ENCODE assay signal across 8 mouse cellular contexts in the genomic region with DNA sequence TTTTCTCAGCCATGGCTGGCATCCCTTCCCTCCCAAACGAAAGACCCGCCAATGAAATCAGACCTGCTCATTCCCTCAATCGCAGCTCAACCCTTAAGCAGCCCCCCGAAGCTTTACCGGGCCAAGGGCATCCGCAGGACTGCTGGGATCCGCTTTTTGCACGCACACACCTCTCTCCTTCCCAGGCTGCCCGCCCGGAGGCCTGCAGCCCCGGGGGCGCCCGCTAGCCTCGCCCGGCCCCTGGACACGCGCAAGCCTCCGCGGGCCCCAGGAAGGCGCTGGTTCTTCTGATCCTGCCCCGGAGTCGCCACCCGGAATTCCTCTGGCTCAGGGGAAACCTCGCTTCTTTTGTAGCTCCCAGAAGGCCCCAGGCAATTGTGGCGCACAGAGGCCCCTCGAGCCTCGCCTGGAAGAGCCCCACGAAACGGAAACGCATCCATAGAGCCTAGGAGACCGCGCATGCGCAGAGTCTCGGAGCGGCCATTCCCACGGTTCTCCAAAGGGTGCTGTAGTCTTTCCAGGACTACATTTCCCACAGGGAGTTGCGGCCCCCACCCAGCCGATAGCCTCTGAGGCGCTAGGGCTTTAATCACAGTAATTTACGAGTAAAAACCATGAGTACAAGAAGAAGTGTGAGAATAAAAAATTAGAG. TPM values are rescaled to one million over a fixed set of nuclear protein-coding genes. Genes with fewer than 3 reads are reported as not detected.
DNase-seq lines count a peak whose midpoint lies in the region; ATAC-seq and TF ChIP-seq lines count a peak whose summit lies in the region.

Gene Zfp334 (minus strand): TSS at position 416 of the 652 bp plus-strand sequence.

- H3K9me3 ChIP-seq in hindbrain, postnatal 0 days (ENCODE audit: low read length): no peaks in the 10 kb centered on the region

- H3K27ac ChIP-seq in cortical plate, adult 2 months (ENCODE audit: insufficient read depth, low read length): no peak within 1 kb of the TSS
- H3K27ac ChIP-seq in hindbrain, postnatal 0 days: peak within 1 kb of the TSS; percentile 95

- peaks cover 19% of the 10 kb centered on the region for H3K36me3 ChIP-seq in hindbrain, postnatal 0 days (ENCODE audit: insufficient read depth, low read length)

- TF ChIP-seq CTCF in cortical plate, adult 2 months (IDR thresholded peaks at IDR 0.05; ENCODE audit: extremely low read depth, insufficient read depth, low read length): no peak
- TF ChIP-seq CTCF in hindbrain, postnatal 0 days (IDR thresholded peaks at IDR 0.05; ENCODE audit: low read depth): no peak

- H3K4me1 ChIP-seq in cortical plate, adult 2 months (ENCODE audit: control insufficient read depth, insufficient read depth, low read length): peaks cover 3% of the 10 kb centered on the region; the same call in 1 of the 2 replicates
- H3K4me1 ChIP-seq in hindbrain, postnatal 0 days (ENCODE audit: insufficient read depth, low read length): peaks cover 8% of the 10 kb centered on the region; the same call in 1 of the 2 replicates

- peak; percentile 91 to 92 for DNase-seq in adrenal gland, adult 18-20 months (ENCODE audit: low spot score in 2 of 2)
- peak; percentile 87 to 91 for DNase-seq in gastrocnemius, adult 8-10 months (ENCODE audit: low spot score in 2 of 2)
- DNase-seq in hindbrain, postnatal 0 days (ENCODE audit: low spot score): peak; percentile 99
- peak; percentile 92 for DNase-seq in left cerebral cortex, adult 11 months (ENCODE audit: low spot score)
- peak; percentile 96 for DNase-seq in lung, postnatal 10 days
- peak; percentile 97 to 98 for DNase-seq in right cerebral cortex, adult 2 months (ENCODE audit: low spot score in 2 of 2)

- peak within 1 kb of the TSS; percentile 57 for H3K4me3 ChIP-seq in cortical plate, adult 2 months (ENCODE audit: insufficient read depth, low read length)
- H3K4me3 ChIP-seq in hindbrain, postnatal 0 days (ENCODE audit: low read length): peak within 1 kb of the TSS; percentile 75

- peak within 1 kb of the TSS; percentile 74 for H3K4me2 ChIP-seq in hindbrain, postnatal 0 days (ENCODE audit: low read depth, low read length)

- ATAC-seq in hindbrain, postnatal 0 days: peak; percentile 91
- ATAC-seq in erythroid progenitor cell, adult 5-6 weeks (replicated peaks; ENCODE audit: low FRiP score, poor library complexity, severe bottlenecking): no peak

- TF ChIP-seq POLR2A in cortical plate, adult 2 months (IDR thresholded peaks at IDR 0.05; ENCODE audit: extremely low read depth, insufficient read depth, low read length): peak; percentile 87

- H3K27me3 ChIP-seq in hindbrain, postnatal 0 days (ENCODE audit: insufficient read depth, low read length): no peaks in the 10 kb centered on the region

- WGBS in hindbrain, postnatal 0 days: under 1% methylated on average over 40 of the region's 40 CpGs

- H3K9ac ChIP-seq in hindbrain, postnatal 0 days (replicated peaks; ENCODE audit: low read length): peak within 1 kb of the TSS; percentile 91

RNA-seq across cellular contexts. Expression of gene Zfp334, which starts in this region (rescaled TPM):
- 1 to 10 TPM; 4.8 to 5.0 TPM for total RNA-seq in adrenal gland, adult 18-20 months (2021)
- 8.7 and 9.1 TPM in 2 replicates for polyA plus RNA-seq in cortical plate, adult 2 months (2012; rRNA removed)
- 1 to 10 TPM; 1.9 to 2.4 (median 2.2) TPM for total RNA-seq in gastrocnemius, adult 8-10 months (2022)
- total RNA-seq in hindbrain, postnatal 0 days (2014; rRNA removed): 14.8 and 16.4 TPM in 2 replicates
- 3.7 and 3.9 TPM in 2 replicates for polyA plus RNA-seq in hindbrain, postnatal 0 days (2015; fragmentation: Nextera tagmentation; extraction: Ambion mirVana)
- total RNA-seq in erythroid progenitor cell, adult 5-6 weeks (2015; ENCODE audit: low replicate concordance): not detected in 2 replicates
- total RNA-seq in erythroid progenitor cell, adult 5-6 weeks (2017; ENCODE audit: low replicate concordance): not detected in 2 replicates
